Mouse (Mus musculus): ENCODE data around the gene Sgcg.
A peak's percentile ranks its signal among the peaks of the same experiment; 100 is the strongest.

DNA sequence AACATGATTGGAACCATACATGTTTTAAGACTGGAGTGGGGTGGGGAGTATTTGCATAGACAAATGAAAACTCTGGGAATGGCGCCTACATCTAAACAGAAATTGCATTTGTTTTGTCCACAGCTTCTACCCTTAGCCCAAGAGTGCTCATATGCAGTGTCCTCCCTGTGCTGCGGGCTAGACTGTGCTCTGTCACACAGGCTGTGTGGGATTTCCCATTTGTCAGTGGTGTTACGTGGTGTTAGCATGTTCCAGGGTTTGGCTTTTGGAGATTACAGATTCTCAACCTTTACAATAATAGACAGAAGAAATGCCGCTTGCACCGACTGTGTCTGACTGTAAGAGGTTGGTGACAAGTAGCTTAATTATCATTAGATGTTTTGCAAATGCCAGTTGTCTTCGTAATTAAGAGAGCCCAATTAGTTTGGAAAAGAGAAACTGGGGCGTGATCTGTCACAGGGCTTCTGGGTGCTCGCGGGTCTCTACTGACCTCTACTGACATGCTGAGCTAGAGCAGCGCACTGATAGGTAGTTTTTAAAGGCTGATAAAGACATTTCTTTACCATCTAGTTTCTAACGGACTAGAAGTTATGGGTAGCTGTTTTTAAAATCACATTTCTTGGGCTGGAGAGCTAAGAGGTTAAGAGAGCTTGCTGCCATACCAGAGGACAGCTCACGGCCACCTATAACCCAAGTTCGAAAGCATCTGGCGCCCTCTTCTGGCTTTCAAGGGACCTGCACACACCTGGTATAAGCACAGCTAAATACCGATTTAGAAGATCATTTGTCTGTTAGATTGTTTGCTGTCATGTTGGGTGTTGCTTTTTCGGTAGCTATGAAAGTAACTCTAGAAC lies 35.8 kb upstream of the Sgcg start:
- TF ChIP-seq CTCF (IDR thresholded peaks at IDR 0.05; ENCODE audit: borderline replicate concordance, extremely low read depth, insufficient read depth, insufficient read length) (peak; percentile 61), POLR2A (IDR thresholded peaks at IDR 0.05; ENCODE audit: borderline replicate concordance, extremely low read depth, insufficient read depth, insufficient read length, poor library complexity, severe bottlenecking) (no peak)

Measured in brain, embryonic 14.5 days (tissue).